Mouse (Mus musculus) midbrain, postnatal 0 days (tissue): ENCODE measurements around the gene Chka. TPM values are rescaled to one million over a fixed set of nuclear protein-coding genes. Genes with fewer than 3 reads are reported as not detected.

ENCODE experiments used
- ATAC-seq: fragments of 200-750 bp; cut with Nextera tagmentation; 2 replicates; pipeline ENCODE4 v1.8.0; 2017; ENCODE audit warnings: moderate number of reproducible peaks, mild to moderate bottlenecking, moderate TSS enrichment, moderate library complexity; ENCODE audit not compliant: low FRiP score
- DNase-seq: peaks from one replicate; pipeline ENCODE4 v3.0.0-alpha.2; 2015; ENCODE audit warnings: low spot score
- H3K27ac ChIP-seq: fragments of 300-500 bp; sonication (generic); 2 replicates; pipeline ENCODE4 v1.5.1; 2014; ENCODE audit warnings: low read depth, mild to moderate bottlenecking, low read length, mixed read lengths
- H3K27me3 ChIP-seq: fragments of 300-500 bp; sonication (generic); 2 replicates; pipeline ENCODE4 v1.6.1; 2014; ENCODE audit warnings: low read length, control low read depth, mixed read lengths; ENCODE audit not compliant: insufficient read depth
- H3K36me3 ChIP-seq: fragments of 300-500 bp; sonication (generic); 2 replicates; pipeline ENCODE4 v1.6.1; 2014; ENCODE audit warnings: low read length, control low read depth, mixed read lengths; ENCODE audit not compliant: insufficient read depth
- H3K4me1 ChIP-seq: fragments of 300-500 bp; sonication (generic); 2 replicates; pipeline ENCODE4 v1.6.1; 2014; ENCODE audit warnings: mild to moderate bottlenecking, control low read depth, antibody characterized with exemption, low read length, mixed read lengths; ENCODE audit not compliant: insufficient read depth
- H3K4me2 ChIP-seq: fragments of 300-500 bp; sonication (generic); 2 replicates; pipeline ENCODE4 v1.6.1; 2014; ENCODE audit warnings: low read depth, mild to moderate bottlenecking, low read length, mixed read lengths; ENCODE audit not compliant: poor library complexity, severe bottlenecking
- H3K4me3 ChIP-seq: fragments of 300-500 bp; sonication (generic); 2 replicates; pipeline ENCODE4 v1.5.1; 2014; ENCODE audit warnings: low read depth, mild to moderate bottlenecking, low read length, moderate library complexity
- H3K9ac ChIP-seq: fragments of 300-500 bp; sonication (generic); replicated peaks from 2 replicates; pipeline ENCODE4 v1.6.1; 2014; ENCODE audit warnings: mild to moderate bottlenecking, low read length, moderate library complexity, mixed read lengths; ENCODE audit not compliant: poor library complexity, severe bottlenecking
- H3K9me3 ChIP-seq: fragments of 300-500 bp; sonication (generic); 2 replicates; pipeline ENCODE4 v1.6.1; 2016; ENCODE audit warnings: low read length, control low read depth
- CTCF ChIP-seq: IDR thresholded peaks from 2 replicates; pipeline ENCODE4 v1.5.1; 2016; ENCODE audit warnings: antibody characterized with exemption, mild to moderate bottlenecking
- WGBS: fragments of 180-500 bp; shearing (Covaris S2); extraction: QIAGEN DNeasy Blood & Tissue Kit; methylation state at CpG from one replicate; pipeline ENCODE4 v1.1.7; 2014; 5-methylcytosine and 5-hydroxymethylcytosine counted together
- polyA plus RNA-seq: library from polyadenylated mRNA; unstranded; fragments of >200 nt; fragmentation: Nextera tagmentation; extraction: Ambion mirVana; gene quantifications from 2 replicates; pipeline ENCODE4 v1.2.1, GENCODE M21; 2015
- total RNA-seq: library from RNA; depleted of rRNA; stranded (reverse); fragments of >200 nt; gene quantifications from 2 replicates; pipeline ENCODE4 v1.2.3, GENCODE M21; 2014

Chka gene
- total and polyA plus RNA-seq, 2 experiments from 2014 or later, result 56.3 to 62.7 TPM

- no peak overlapping the region for H3K9ac ChIP-seq
- H3K4me3 ChIP-seq, result no peak overlapping the region
- WGBS, result 91% methylated on average over 9 of the region's 9 CpGs
- ATAC-seq (no peak), DNase-seq (no peak)
- no peak for TF ChIP-seq CTCF
- no peak overlapping the region for H3K4me2 ChIP-seq
- no peaks in the 10 kb centered on the region for H3K4me1 ChIP-seq
- H3K9me3 ChIP-seq, result no peaks in the 10 kb centered on the region
- H3K36me3 ChIP-seq, result no peaks in the 10 kb centered on the region
- H3K27ac ChIP-seq, result no peak overlapping the region
- H3K27me3 ChIP-seq, result no peaks in the 10 kb centered on the region
Measured at GRCm38 (mm10) chr19:3836791-3837190, 14.8 kb upstream of the Chka start.

- Histone ChIP-seq H3K4me2 (no peak overlapping the region), H3K4me1 (no peaks in the 10 kb centered on the region), H3K9me3 (no peaks in the 10 kb centered on the region), H3K9ac (no peak overlapping the region), H3K27me3 (no peaks in the 10 kb centered on the region), H3K36me3 (no peaks in the 10 kb centered on the region), H3K27ac (no peak overlapping the region), H3K4me3 (no peak overlapping the region)
- no peak for TF ChIP-seq CTCF
- ATAC-seq (no peak), DNase-seq (no peak)
- 75% methylated on average over 3 of the region's 3 CpGs for WGBS
Measured at GRCm38 (mm10) chr19:3838931-3839330, 12.6 kb upstream of the Chka start.

GRCm38 (mm10) chr19:3839686-3840085 lies 11.9 kb upstream of the Chka start:
- H3K9ac ChIP-seq, result no peak overlapping the region
- no peaks in the 10 kb centered on the region for H3K9me3 ChIP-seq
- H3K4me3 ChIP-seq, result no peak overlapping the region
- 57% methylated on average over 2 of the region's 2 CpGs for WGBS
- no peak overlapping the region for H3K4me2 ChIP-seq
- TF ChIP-seq CTCF, result no peak
- no peaks in the 10 kb centered on the region for H3K27me3 ChIP-seq
- no peaks in the 10 kb centered on the region for H3K4me1 ChIP-seq
- H3K27ac ChIP-seq, result no peak overlapping the region
- H3K36me3 ChIP-seq, result no peaks in the 10 kb centered on the region
- ATAC-seq (no peak), DNase-seq (no peak)

- Histone ChIP-seq H3K4me1 (no peaks in the 10 kb centered on the region), H3K9me3 (no peaks in the 10 kb centered on the region), H3K36me3 (no peaks in the 10 kb centered on the region), H3K27ac (no peak overlapping the region), H3K4me3 (no peak overlapping the region), H3K27me3 (no peaks in the 10 kb centered on the region), H3K9ac (no peak overlapping the region), H3K4me2 (no peak overlapping the region)
- no peak for DNase-seq
- TF ChIP-seq CTCF, result no peak
- 53% methylated on average over 5 of the region's 5 CpGs for WGBS
- no peak for ATAC-seq
Measured at GRCm38 (mm10) chr19:3840214-3840651, 11.3 kb upstream of the Chka start.

- Histone ChIP-seq H3K36me3 (no peaks in the 10 kb centered on the region), H3K4me2 (no peak overlapping the region), H3K4me3 (no peak overlapping the region), H3K27ac (no peak overlapping the region), H3K9me3 (no peaks in the 10 kb centered on the region), H3K4me1 (no peaks in the 10 kb centered on the region), H3K27me3 (no peaks in the 10 kb centered on the region), H3K9ac (no peak overlapping the region)
- no peak for TF ChIP-seq CTCF
- ATAC-seq (no peak), DNase-seq (no peak)
- 85% methylated on average over 5 of the region's 5 CpGs for whole genome bisulfite sequencing
Measured at GRCm38 (mm10) chr19:3840685-3841084, 10.9 kb upstream of the Chka start.

GRCm38 (mm10) chr19:3842359-3843148 lies 9.0 kb upstream of the Chka start:
- WGBS, result 59% methylated on average over 12 of the region's 12 CpGs
- Histone ChIP-seq H3K36me3 (no peaks in the 10 kb centered on the region), H3K27me3 (no peaks in the 10 kb centered on the region), H3K4me3 (no peak overlapping the region), H3K4me2 (no peak overlapping the region), H3K9me3 (no peaks in the 10 kb centered on the region), H3K4me1 (no peaks in the 10 kb centered on the region), H3K27ac (no peak overlapping the region), H3K9ac (no peak overlapping the region)
- DNase-seq (no peak), ATAC-seq (no peak)
- no peak for TF ChIP-seq CTCF
